Mouse (Mus musculus) erythroblast, embryonic 14.5 days (primary cell): ENCODE results near the gene Sos2.

Experiments used
- GATA1 ChIP-seq: IDR thresholded peaks from 2 replicates; pipeline ENCODE4 v1.6.1; 2012; ENCODE audit warnings: low read length, inconsistent platforms, mixed read lengths
- TAL1 ChIP-seq: IDR thresholded peaks from 3 replicates; pipeline ENCODE4 v1.6.1; 2012; ENCODE audit warnings: low read length, inconsistent platforms, mixed read lengths

GRCm38 (mm10) chr12:69696746-69697145, 15.1 kb upstream of the Sos2 start:
- TF ChIP-seq GATA1 (no peak), TAL1 (no peak)
